ENCODE assay signal across 9 mouse cellular contexts in genomic region chr7:27487740-27488268, GRCm38 (mm10). TPM values are rescaled to one million over a fixed set of nuclear protein-coding genes. Genes with fewer than 3 reads are reported as not detected.
DNase-seq lines count a peak whose midpoint lies in the region; ATAC-seq and TF ChIP-seq lines count a peak whose summit lies in the region.
"Had no signal": no experiment of that assay in that cellular context is flagged by ENCODE, and none has a peak within 500 bp of the region (broad histone marks: within the 10 kb centered on the region; RNA-seq: fewer than 3 reads in every experiment).

No protein-coding gene starts in this region.

- peak overlapping the region; percentile 89 for H3K4me3 ChIP-seq in erythroblast, embryonic 14.5 days (replicated peaks)
- H3K4me3 ChIP-seq in embryonic facial prominence, embryonic 14.5 days (ENCODE audit: low read depth, low read length): peak overlapping the region; percentile 86
- peak overlapping the region; percentile 80 for H3K4me3 ChIP-seq in macrophage (ENCODE audit: inconsistent target)
- peak overlapping the region; percentile 84 for H3K4me3 ChIP-seq in stomach, postnatal 0 days (ENCODE audit: low read depth, low read length)

- intact Hi-C loops in heart, postnatal 36 days (cut with DNase I): loop anchor here (10.0 kb wide), 1 partner anchor 323 kb away; the partner anchor contains the start of gene Egln2
- intact Hi-C loops in left cerebral cortex, postnatal 25 days (cut with DNase I): loop anchor here (2.0 to 5.0 kb wide), 2 partner anchors 39 to 151 kb away; partner anchors contain the start of gene Ltbp4

- no peak for ATAC-seq in erythroblast, adult 5-6 weeks (replicated peaks; ENCODE audit: low FRiP score, poor library complexity, severe bottlenecking)
- no peak for ATAC-seq in embryonic facial prominence, embryonic 14.5 days (ENCODE audit: low read depth)
- ATAC-seq in stomach, postnatal 0 days (ENCODE audit: low FRiP score, low TSS enrichment): no peak

- no peaks in the 10 kb centered on the region for H3K9me3 ChIP-seq in erythroblast, embryonic 14.5 days (ENCODE audit: control insufficient read depth, low read length)
- H3K9me3 ChIP-seq in embryonic facial prominence, embryonic 14.5 days (ENCODE audit: control insufficient read depth, low read length): no peaks in the 10 kb centered on the region
- H3K9me3 ChIP-seq in stomach, postnatal 0 days (ENCODE audit: control insufficient read depth, low read length): no peaks in the 10 kb centered on the region

- WGBS in embryonic facial prominence, embryonic 14.5 days: 1% methylated on average over 13 of the region's 13 CpGs
- WGBS in macrophage (ENCODE audit: missing documents): 4% methylated on average over 13 of the region's 13 CpGs
- WGBS in stomach, postnatal 0 days: under 1% methylated on average over 13 of the region's 13 CpGs

- H3K36me3 ChIP-seq in erythroblast, embryonic 14.5 days (ENCODE audit: control insufficient read depth): peaks cover 35% of the 10 kb centered on the region
- peaks cover 11% of the 10 kb centered on the region for H3K36me3 ChIP-seq in embryonic facial prominence, embryonic 14.5 days (ENCODE audit: control insufficient read depth, insufficient read depth, low read length)
- peaks cover 7% of the 10 kb centered on the region; the same call in 1 of the 2 replicates for H3K36me3 ChIP-seq in macrophage (ENCODE audit: inconsistent target)
- peaks cover 6% of the 10 kb centered on the region for H3K36me3 ChIP-seq in stomach, postnatal 0 days (ENCODE audit: control insufficient read depth, insufficient read depth, low read length)

- H3K4me1 ChIP-seq in erythroblast, embryonic 14.5 days (ENCODE audit: control insufficient read depth): peaks cover 83% of the 10 kb centered on the region
- peaks cover 18% of the 10 kb centered on the region for H3K4me1 ChIP-seq in embryonic facial prominence, embryonic 14.5 days (ENCODE audit: control insufficient read depth, insufficient read depth, low read length)
- peaks cover 10% of the 10 kb centered on the region; the same call in 1 of the 2 replicates for H3K4me1 ChIP-seq in stomach, postnatal 0 days (replicated peaks; ENCODE audit: control insufficient read depth, insufficient read depth)

- peak overlapping the region; percentile 89 for H3K9ac ChIP-seq in embryonic facial prominence, embryonic 14.5 days (ENCODE audit: low read depth, low read length)
- peak overlapping the region; percentile 88 for H3K9ac ChIP-seq in stomach, postnatal 0 days (ENCODE audit: low read length)

- TF ChIP-seq CTCF in stomach, postnatal 0 days (IDR thresholded peaks at IDR 0.05; ENCODE audit: low read depth): no peak

- H3K27ac ChIP-seq in embryonic facial prominence, embryonic 14.5 days (replicated peaks; ENCODE audit: low read depth, low read length): peak overlapping the region; percentile 98
- H3K27ac ChIP-seq in macrophage: peak overlapping the region; percentile 84
- peak overlapping the region; percentile 98 for H3K27ac ChIP-seq in stomach, postnatal 0 days (replicated peaks)

- H3K79me2 ChIP-seq in macrophage (ENCODE audit: inconsistent target): peaks cover 39% of the 10 kb centered on the region

- peak; percentile 89 for DNase-seq in adrenal gland, adult 2 months
- DNase-seq in embryonic facial prominence, embryonic 14.5 days (ENCODE audit: low spot score): peak; percentile 48
- peak; percentile 49 to 51 for DNase-seq in heart, postnatal 36 days
- DNase-seq in left cerebral cortex, postnatal 25 days (ENCODE audit: low spot score in 2 of 2): peak; percentile 52 to 79
- DNase-seq in stomach, postnatal 0 days (ENCODE audit: low spot score): peak; percentile 69

- no peaks in the 10 kb centered on the region for H3K27me3 ChIP-seq in erythroblast, embryonic 14.5 days (ENCODE audit: control insufficient read depth)
- no peaks in the 10 kb centered on the region for H3K27me3 ChIP-seq in embryonic facial prominence, embryonic 14.5 days (replicated peaks; ENCODE audit: control insufficient read depth, insufficient read depth, low read length)
- H3K27me3 ChIP-seq in stomach, postnatal 0 days (ENCODE audit: control insufficient read depth, insufficient read depth, low read length): no peaks in the 10 kb centered on the region

- H3K4me2 ChIP-seq in embryonic facial prominence, embryonic 14.5 days (ENCODE audit: low read depth, low read length): peak overlapping the region; percentile 86
- H3K4me2 ChIP-seq in stomach, postnatal 0 days (replicated peaks; ENCODE audit: low read depth): peak overlapping the region; percentile 73

- TF ChIP-seq EP300 in stomach, postnatal 0 days (optimal IDR thresholded peaks at IDR 0.05): no peak

RNA-seq across cellular contexts. Expression of gene Sertad1, which starts 1.1 kb away (rescaled TPM):
- 17.9 and 18.5 TPM in 2 replicates for polyA plus RNA-seq in erythroblast, embryonic 14.5 days (2012)
- 26.5 and 34.1 TPM in 2 replicates for total RNA-seq in erythroblast, adult 5-6 weeks (2015; ENCODE audit: low replicate concordance)
- total RNA-seq in erythroblast, adult 5-6 weeks (2017; ENCODE audit: low replicate concordance): 26.2 and 30.5 TPM in 2 replicates
- total RNA-seq in adrenal gland, adult 2 months (2021): 10 to 100 TPM; 17.9 to 25.6 TPM
- polyA plus RNA-seq in adrenal gland, adult 2 months (2012; rRNA removed): 57.7 and 60.5 TPM in 2 replicates
- polyA plus RNA-seq in embryonic facial prominence, embryonic 14.5 days (2014; fragmentation: Nextera tagmentation; extraction: Ambion mirVana): 32.6 and 34.7 TPM in 2 replicates
- total RNA-seq in heart, postnatal 36 days (2021): 10 to 100 TPM in 1 of 2 experiments, 1 to 10 TPM in 1; 9.5 to 11.5 TPM
- total RNA-seq in left cerebral cortex, postnatal 25 days (2021): 10 to 100 TPM; 16.1 to 16.8 TPM
- 10 to 100 TPM in 25 of 26 experiments, 1 to 10 TPM in 1; 7.6 to 29.7 (median 19.0) TPM for total RNA-seq in macrophage (2018; cell fraction: chromatin; rRNA removed)
- total RNA-seq in macrophage (2018; cell fraction: cytosol; rRNA removed): 10 to 100 TPM; 30.9 to 68.3 (median 41.2) TPM
- 10 to 100 TPM; 18.1 to 55.2 (median 28.5) TPM for total RNA-seq in macrophage (2018; cell fraction: nucleus; rRNA removed)
- 16.5 to 37.7 TPM (median 28.9 TPM) in 3 replicates for polyA plus RNA-seq in macrophage (2018)
- 50.0 and 53.0 TPM in 2 replicates for polyA plus RNA-seq in stomach, postnatal 0 days (2015; fragmentation: Nextera tagmentation; extraction: Ambion mirVana)

RNA-seq across cellular contexts. Expression of gene Prx, which starts 11.3 kb away (rescaled TPM):
- polyA plus RNA-seq in erythroblast, embryonic 14.5 days (2012): 0.41 TPM in 2 replicates
- total RNA-seq in erythroblast, adult 5-6 weeks (2015; ENCODE audit: low replicate concordance): not detected in 2 replicates
- 0.28 and 0.43 TPM in 2 replicates for total RNA-seq in erythroblast, adult 5-6 weeks (2017; ENCODE audit: low replicate concordance)
- 1 to 10 TPM; 1.4 to 4.0 TPM for total RNA-seq in adrenal gland, adult 2 months (2021)
- polyA plus RNA-seq in adrenal gland, adult 2 months (2012; rRNA removed): 2.0 and 2.2 TPM in 2 replicates
- polyA plus RNA-seq in embryonic facial prominence, embryonic 14.5 days (2014; fragmentation: Nextera tagmentation; extraction: Ambion mirVana): 2.5 and 2.9 TPM in 2 replicates
- under 1 TPM; 0.95 to 0.97 TPM for total RNA-seq in heart, postnatal 36 days (2021)
- under 1 TPM; 0.32 to 0.62 TPM for total RNA-seq in left cerebral cortex, postnatal 25 days (2021)
- total RNA-seq in macrophage (2018; cell fraction: chromatin; rRNA removed): 1 to 10 TPM in 3 of 26 experiments, under 1 TPM in 18, not detected in 5; 0.20 to 1.3 (median 0.63) TPM
- under 1 TPM; 0.05 to 0.37 (median 0.17) TPM for total RNA-seq in macrophage (2018; cell fraction: cytosol; rRNA removed)
- 1 to 10 TPM in 3 of 26 experiments, under 1 TPM in 21, not detected in 2; 0.15 to 1.1 (median 0.53) TPM for total RNA-seq in macrophage (2018; cell fraction: nucleus; rRNA removed)
- 0.20 to 0.30 TPM (median 0.22 TPM) in 3 replicates for polyA plus RNA-seq in macrophage (2018)
- polyA plus RNA-seq in stomach, postnatal 0 days (2015; fragmentation: Nextera tagmentation; extraction: Ambion mirVana): 2.1 and 2.2 TPM in 2 replicates

RNA-seq across cellular contexts. Expression of gene Sertad3, which starts 14.2 kb away (rescaled TPM):
- 9.6 and 9.9 TPM in 2 replicates for polyA plus RNA-seq in erythroblast, embryonic 14.5 days (2012)
- 31.8 and 57.3 TPM in 2 replicates for total RNA-seq in erythroblast, adult 5-6 weeks (2015; ENCODE audit: low replicate concordance)
- 56.2 and 61.8 TPM in 2 replicates for total RNA-seq in erythroblast, adult 5-6 weeks (2017; ENCODE audit: low replicate concordance)
- total RNA-seq in adrenal gland, adult 2 months (2021): 10 to 100 TPM; 11.6 to 21.0 TPM
- polyA plus RNA-seq in adrenal gland, adult 2 months (2012; rRNA removed): 20.0 and 20.9 TPM in 2 replicates
- 31.3 and 31.9 TPM in 2 replicates for polyA plus RNA-seq in embryonic facial prominence, embryonic 14.5 days (2014; fragmentation: Nextera tagmentation; extraction: Ambion mirVana)
- 1 to 10 TPM; 8.3 to 8.4 TPM for total RNA-seq in heart, postnatal 36 days (2021)
- 1 to 10 TPM; 2.8 to 4.6 TPM for total RNA-seq in left cerebral cortex, postnatal 25 days (2021)
- total RNA-seq in macrophage (2018; cell fraction: chromatin; rRNA removed): 10 to 100 TPM in 5 of 26 experiments, 1 to 10 TPM in 16, under 1 TPM in 2, not detected in 3; 0.73 to 15.2 (median 5.4) TPM
- total RNA-seq in macrophage (2018; cell fraction: cytosol; rRNA removed): 10 to 100 TPM in 20 of 26 experiments, 1 to 10 TPM in 6; 1.5 to 25.1 (median 15.3) TPM
- total RNA-seq in macrophage (2018; cell fraction: nucleus; rRNA removed): 10 to 100 TPM in 12 of 26 experiments, 1 to 10 TPM in 14; 1.6 to 37.4 (median 9.6) TPM
- 9.9 to 24.4 TPM (median 12.1 TPM) in 3 replicates for polyA plus RNA-seq in macrophage (2018)
- polyA plus RNA-seq in stomach, postnatal 0 days (2015; fragmentation: Nextera tagmentation; extraction: Ambion mirVana): 23.9 and 25.2 TPM in 2 replicates

RNA-seq across cellular contexts. Expression of gene Hipk4, which starts 35.3 kb away (rescaled TPM):
- 0.27 and 0.38 TPM in 2 replicates for polyA plus RNA-seq in erythroblast, embryonic 14.5 days (2012)
- total RNA-seq in erythroblast, adult 5-6 weeks (2015; ENCODE audit: low replicate concordance): not detected in 2 replicates
- not detected in 2 replicates for total RNA-seq in erythroblast, adult 5-6 weeks (2017; ENCODE audit: low replicate concordance)
- under 1 TPM; 0.21 to 0.29 TPM for total RNA-seq in adrenal gland, adult 2 months (2021)
- 0.82 and 1.1 TPM in 2 replicates for polyA plus RNA-seq in adrenal gland, adult 2 months (2012; rRNA removed)
- 0.54 and 0.93 TPM in 2 replicates for polyA plus RNA-seq in embryonic facial prominence, embryonic 14.5 days (2014; fragmentation: Nextera tagmentation; extraction: Ambion mirVana)
- under 1 TPM; 0.14 to 0.17 TPM for total RNA-seq in heart, postnatal 36 days (2021)
- under 1 TPM in 1 of 2 experiments, not detected in 1; 0.18 TPM for total RNA-seq in left cerebral cortex, postnatal 25 days (2021)
- under 1 TPM in 14 of 26 experiments, not detected in 12; 0.25 to 0.86 (median 0.51) TPM for total RNA-seq in macrophage (2018; cell fraction: chromatin; rRNA removed)
- not detected for total RNA-seq in macrophage (2018; cell fraction: cytosol; rRNA removed)
- under 1 TPM in 5 of 26 experiments, not detected in 21; 0.17 to 0.41 (median 0.30) TPM for total RNA-seq in macrophage (2018; cell fraction: nucleus; rRNA removed)
- polyA plus RNA-seq in macrophage (2018): 0.04 TPM in 1 of 3 replicates, not detected in the others
- 0.23 and 0.39 TPM in 2 replicates for polyA plus RNA-seq in stomach, postnatal 0 days (2015; fragmentation: Nextera tagmentation; extraction: Ambion mirVana)
- total RNA-seq: layer of hippocampus, adult 18-20 months had no signal

RNA-seq across cellular contexts. Expression of gene Blvrb, which starts 40.0 kb away (rescaled TPM):
- polyA plus RNA-seq in erythroblast, embryonic 14.5 days (2012): 842 and 917 TPM in 2 replicates
- total RNA-seq in erythroblast, adult 5-6 weeks (2015; ENCODE audit: low replicate concordance): 379 and 403 TPM in 2 replicates
- 431 and 604 TPM in 2 replicates for total RNA-seq in erythroblast, adult 5-6 weeks (2017; ENCODE audit: low replicate concordance)
- 10 to 100 TPM; 48.4 to 51.1 TPM for total RNA-seq in adrenal gland, adult 2 months (2021)
- polyA plus RNA-seq in adrenal gland, adult 2 months (2012; rRNA removed): 70.2 and 86.2 TPM in 2 replicates
- 67.3 and 75.2 TPM in 2 replicates for polyA plus RNA-seq in embryonic facial prominence, embryonic 14.5 days (2014; fragmentation: Nextera tagmentation; extraction: Ambion mirVana)
- 10 to 100 TPM; 29.9 to 31.8 TPM for total RNA-seq in heart, postnatal 36 days (2021)
- total RNA-seq in left cerebral cortex, postnatal 25 days (2021): 10 to 100 TPM; 12.0 to 15.9 TPM
- 100 to 1,000 TPM in 15 of 26 experiments, 10 to 100 TPM in 11; 19.9 to 251 (median 118) TPM for total RNA-seq in macrophage (2018; cell fraction: chromatin; rRNA removed)
- total RNA-seq in macrophage (2018; cell fraction: cytosol; rRNA removed): 100 to 1,000 TPM; 176 to 279 (median 229) TPM
- 100 to 1,000 TPM in 13 of 26 experiments, 10 to 100 TPM in 13; 45.0 to 228 (median 101) TPM for total RNA-seq in macrophage (2018; cell fraction: nucleus; rRNA removed)
- 251 to 318 TPM (median 262 TPM) in 3 replicates for polyA plus RNA-seq in macrophage (2018)
- 97.3 and 103 TPM in 2 replicates for polyA plus RNA-seq in stomach, postnatal 0 days (2015; fragmentation: Nextera tagmentation; extraction: Ambion mirVana)
